Mouse (Mus musculus): ENCODE results near the gene Lim2. TPM values are rescaled to one million over a fixed set of nuclear protein-coding genes. Genes with fewer than 3 reads are reported as not detected.

Gene Lim2
- polyA plus RNA-seq, 1 experiment, result not detected

DNA sequence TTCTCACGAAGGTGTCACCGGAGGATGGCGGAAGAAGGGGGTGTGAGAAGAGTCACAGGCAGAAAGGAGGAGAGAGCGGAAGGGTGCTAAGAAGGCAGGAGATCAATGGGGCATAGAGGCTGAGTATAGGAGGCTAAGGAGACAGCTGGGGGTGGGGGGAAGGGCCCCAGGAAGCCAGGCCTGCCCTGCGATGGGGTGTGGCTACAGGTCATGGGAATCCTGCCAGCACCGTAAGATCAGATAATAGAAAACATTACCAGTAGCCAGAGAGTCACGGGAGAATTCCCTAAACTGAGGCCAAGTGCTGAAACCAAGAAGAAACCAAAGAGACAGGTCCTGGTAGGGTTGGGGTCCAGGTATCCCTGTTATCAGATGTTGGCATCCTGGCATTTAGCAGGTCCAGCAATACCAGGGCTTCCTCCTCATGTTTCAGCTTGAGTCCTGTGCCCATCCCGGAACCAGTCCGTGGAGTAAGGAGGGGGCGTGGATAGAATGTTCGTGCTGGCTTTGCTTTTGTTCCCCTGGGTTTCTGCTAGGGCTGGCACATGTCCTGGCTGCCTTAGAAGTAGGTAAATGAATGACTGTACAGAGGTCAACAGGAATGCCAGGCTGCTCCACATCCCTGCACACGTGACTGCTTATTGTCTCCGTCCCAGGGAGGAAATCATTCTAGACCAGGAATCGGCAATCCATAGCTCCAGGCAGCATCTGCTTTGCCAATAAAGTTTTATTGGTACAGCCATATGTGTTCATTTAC is 26.3 kb downstream of the Lim2 start:
- Histone ChIP-seq H3K27ac (ENCODE audit: insufficient read depth, low read depth, low read length) (peak overlapping the region; percentile 52), H3K4me3 (ENCODE audit: insufficient read depth, low read depth, low read length) (no peak overlapping the region), H3K4me1 (ENCODE audit: control insufficient read depth, insufficient read depth, low read length) (peaks cover 29% of the 10 kb centered on the region), H3K27me3 (replicated peaks; ENCODE audit: control insufficient read depth, insufficient read depth, low read length) (no peaks in the 10 kb centered on the region), H3K36me3 (ENCODE audit: control insufficient read depth, insufficient read depth, low read length) (peaks cover 1% of the 10 kb centered on the region; the same call in 1 of the 2 replicates)
- WGBS, result 34% methylated on average over 14 of the region's 14 CpGs
- DNase-seq, result peak; percentile 92
- TF ChIP-seq CTCF (conservative IDR thresholded peaks at IDR 0.05; ENCODE audit: insufficient read depth, insufficient read length, low read depth, low read length) (no peak), POLR2A (IDR thresholded peaks at IDR 0.05; ENCODE audit: low read depth, low read length) (no peak)

DNA sequence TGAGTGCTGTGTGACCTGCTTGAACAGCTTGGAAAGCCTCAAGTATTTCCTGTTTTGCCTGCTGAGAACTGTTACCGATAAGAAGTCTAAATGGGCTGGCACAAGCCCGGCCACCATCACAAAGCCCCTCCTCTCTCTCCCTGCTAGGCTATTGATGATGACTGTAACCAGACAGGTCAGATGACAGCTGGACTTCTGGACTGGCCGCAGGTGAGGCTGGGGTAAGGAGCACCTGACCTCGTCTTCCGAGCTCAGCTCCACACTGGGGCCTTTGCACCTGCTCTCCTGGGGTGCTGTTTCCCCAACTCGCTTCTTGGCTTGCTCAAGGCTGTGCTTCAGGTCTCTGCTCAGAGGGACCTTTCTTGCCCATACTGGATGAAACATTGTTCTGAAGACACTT is 26.9 kb downstream of the Lim2 start:
- peak; percentile 66 for DNase-seq
- Histone ChIP-seq H3K4me3 (ENCODE audit: insufficient read depth, low read depth, low read length) (no peak overlapping the region), H3K4me1 (ENCODE audit: control insufficient read depth, insufficient read depth, low read length) (peaks cover 27% of the 10 kb centered on the region), H3K27me3 (replicated peaks; ENCODE audit: control insufficient read depth, insufficient read depth, low read length) (no peaks in the 10 kb centered on the region), H3K27ac (ENCODE audit: insufficient read depth, low read depth, low read length) (peak overlapping the region; percentile 52), H3K36me3 (ENCODE audit: control insufficient read depth, insufficient read depth, low read length) (peaks cover 1% of the 10 kb centered on the region; the same call in 1 of the 2 replicates)
- 53% methylated on average over 6 of the region's 6 CpGs for WGBS
- TF ChIP-seq POLR2A (IDR thresholded peaks at IDR 0.05; ENCODE audit: low read depth, low read length) (no peak), CTCF (conservative IDR thresholded peaks at IDR 0.05; ENCODE audit: insufficient read depth, insufficient read length, low read depth, low read length) (no peak)

DNA sequence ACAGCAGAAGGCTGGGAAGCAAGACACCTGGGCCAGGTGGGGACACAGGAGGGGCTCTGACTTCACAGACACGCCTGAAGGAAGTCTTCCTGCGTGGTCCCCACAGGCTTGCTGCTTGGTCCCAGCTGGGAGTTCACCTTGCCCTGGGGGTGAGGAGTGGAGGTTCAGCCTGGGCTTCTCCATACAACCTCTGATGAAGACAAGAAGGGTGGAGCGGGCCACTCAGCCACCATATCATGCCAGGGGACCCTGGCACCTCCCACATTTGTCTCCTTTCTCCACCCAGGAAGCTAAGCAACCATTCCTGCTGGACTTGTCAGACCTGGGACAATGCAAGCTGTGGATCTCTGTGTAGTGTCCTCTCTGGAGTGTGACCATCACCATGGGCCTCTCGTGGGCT is 35.4 kb downstream of the Lim2 start, which contains the start of gene Vsig10l:
TSS of gene Vsig10l (plus strand) at position 301 of the 400 bp plus-strand sequence.
- Histone ChIP-seq H3K27ac (ENCODE audit: insufficient read depth, low read depth, low read length) (no peak within 1 kb of the TSS), H3K4me1 (ENCODE audit: control insufficient read depth, insufficient read depth, low read length) (no peaks in the 10 kb centered on the region), H3K4me3 (ENCODE audit: insufficient read depth, low read depth, low read length) (no peak within 1 kb of the TSS), H3K36me3 (ENCODE audit: control insufficient read depth, insufficient read depth, low read length) (no peaks in the 10 kb centered on the region), H3K27me3 (replicated peaks; ENCODE audit: control insufficient read depth, insufficient read depth, low read length) (no peaks in the 10 kb centered on the region)
- DNase-seq, result no peak
- TF ChIP-seq CTCF (conservative IDR thresholded peaks at IDR 0.05; ENCODE audit: insufficient read depth, insufficient read length, low read depth, low read length) (no peak), POLR2A (IDR thresholded peaks at IDR 0.05; ENCODE audit: low read depth, low read length) (no peak)
- WGBS, result 77% methylated on average over 4 of the region's 4 CpGs

DNA sequence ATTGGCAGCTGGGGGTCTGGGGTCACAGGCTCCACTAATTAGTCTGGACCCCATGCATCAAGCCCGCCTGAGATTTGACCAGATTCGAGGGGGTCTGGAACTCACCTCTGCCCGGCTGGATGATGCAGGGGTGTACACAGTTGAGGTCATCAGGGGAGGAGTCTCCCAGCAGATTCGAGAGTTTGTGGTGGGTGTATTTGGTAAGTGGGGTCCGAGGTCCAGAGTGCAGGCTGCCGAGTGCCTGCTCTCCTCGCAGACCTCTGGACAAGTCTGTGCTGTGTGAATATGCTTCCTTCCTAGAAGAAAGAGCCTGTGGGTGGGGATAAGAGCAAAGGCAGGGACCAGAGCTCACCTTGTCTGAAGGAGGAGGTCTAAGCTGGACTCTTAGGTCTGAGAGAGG is 36.5 kb downstream of the Lim2 start:
- WGBS, result 77% methylated on average over 7 of the region's 7 CpGs

DNA sequence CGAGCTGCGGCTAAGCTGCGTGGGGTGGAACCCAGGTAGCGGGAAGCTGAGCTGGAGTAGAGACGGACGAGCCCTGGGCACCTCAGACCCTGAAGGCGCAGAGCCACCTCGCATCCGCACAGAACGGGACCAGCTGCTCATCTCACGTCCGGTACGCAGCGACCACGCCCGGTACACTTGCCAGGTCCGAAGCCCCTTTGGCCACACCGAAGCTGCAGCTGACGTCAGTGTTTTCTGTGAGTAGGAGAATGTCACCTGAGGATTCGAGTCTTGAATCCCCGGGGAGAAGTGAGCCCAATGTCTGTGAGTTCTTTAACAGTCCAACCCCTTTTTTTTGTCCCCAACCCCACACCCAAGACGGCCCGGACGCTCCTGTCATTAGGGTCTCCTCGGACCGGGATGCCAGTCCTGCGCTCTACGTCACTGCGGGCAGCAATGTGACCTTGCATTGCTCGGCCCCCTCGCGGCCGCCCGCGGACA is 37.4 kb downstream of the Lim2 start:
- no peaks in the 10 kb centered on the region for H3K27me3 ChIP-seq (replicated peaks; ENCODE audit: control insufficient read depth, insufficient read depth, low read length)
- no peaks in the 10 kb centered on the region for H3K4me1 ChIP-seq (ENCODE audit: control insufficient read depth, insufficient read depth, low read length)
- DNase-seq, result no peak
- WGBS, result 13% methylated on average over 35 of the region's 35 CpGs
- H3K4me3 ChIP-seq (ENCODE audit: insufficient read depth, low read depth, low read length), result peak overlapping the region; percentile 62
- no peaks in the 10 kb centered on the region for H3K36me3 ChIP-seq (ENCODE audit: control insufficient read depth, insufficient read depth, low read length)
- H3K27ac ChIP-seq (ENCODE audit: insufficient read depth, low read depth, low read length), result no peak overlapping the region
- TF ChIP-seq POLR2A (IDR thresholded peaks at IDR 0.05; ENCODE audit: low read depth, low read length), result no peak
- TF ChIP-seq CTCF (conservative IDR thresholded peaks at IDR 0.05; ENCODE audit: insufficient read depth, insufficient read length, low read depth, low read length), result no peak

More for the DNA sequence above, 36.5 kb downstream of the Lim2 start:
- H3K4me3 ChIP-seq (ENCODE audit: insufficient read depth, low read depth, low read length), result no peak overlapping the region
- DNase-seq, result peak; percentile 38
- no peaks in the 10 kb centered on the region for H3K36me3 ChIP-seq (ENCODE audit: control insufficient read depth, insufficient read depth, low read length)
- no peaks in the 10 kb centered on the region for H3K27me3 ChIP-seq (replicated peaks; ENCODE audit: control insufficient read depth, insufficient read depth, low read length)
- no peak for TF ChIP-seq CTCF (conservative IDR thresholded peaks at IDR 0.05; ENCODE audit: insufficient read depth, insufficient read length, low read depth, low read length)
- TF ChIP-seq POLR2A (IDR thresholded peaks at IDR 0.05; ENCODE audit: low read depth, low read length), result no peak
- H3K27ac ChIP-seq (ENCODE audit: insufficient read depth, low read depth, low read length), result no peak overlapping the region
- no peaks in the 10 kb centered on the region for H3K4me1 ChIP-seq (ENCODE audit: control insufficient read depth, insufficient read depth, low read length)

DNA sequence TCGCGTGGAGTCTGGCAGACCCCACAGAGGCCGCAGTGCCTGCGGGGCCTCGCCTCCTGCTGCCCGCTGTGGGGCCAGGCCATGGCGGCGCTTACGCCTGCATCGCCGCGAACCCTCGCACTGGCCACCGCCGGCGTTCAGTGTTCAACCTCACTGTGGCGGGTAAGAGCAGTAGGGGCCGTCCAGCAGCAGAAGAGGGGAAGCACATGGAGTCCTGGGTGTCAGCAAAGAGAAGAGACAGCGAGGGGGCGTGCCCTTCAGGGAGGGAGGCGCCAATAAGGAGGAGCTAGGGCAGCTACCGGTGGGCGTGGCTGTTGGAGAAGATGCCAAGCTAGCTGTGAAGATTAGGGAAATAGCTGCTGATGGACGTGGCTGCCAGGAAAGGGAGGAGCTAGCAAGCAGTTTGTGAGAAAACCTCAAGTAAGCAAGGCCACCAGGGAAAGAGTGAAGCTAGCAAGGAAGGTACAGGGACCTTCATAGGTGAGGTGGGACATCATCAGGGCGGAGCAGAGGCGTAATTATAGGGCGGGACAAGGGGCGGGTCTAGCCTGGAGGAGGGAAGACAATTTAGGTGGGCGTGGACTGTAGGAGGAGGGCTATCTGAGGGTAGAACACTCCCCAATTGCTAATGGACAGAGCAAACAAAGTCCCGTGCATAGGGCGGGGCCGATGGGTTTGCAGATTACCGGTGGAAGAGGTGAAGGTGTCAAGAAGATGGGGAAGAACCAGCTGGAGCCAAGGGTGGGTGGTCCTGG is 38.1 kb downstream of the Lim2 start:
- no peaks in the 10 kb centered on the region for H3K4me1 ChIP-seq (ENCODE audit: control insufficient read depth, insufficient read depth, low read length)
- 3% methylated on average over 33 of the region's 33 CpGs for WGBS
- no peaks in the 10 kb centered on the region for H3K27me3 ChIP-seq (replicated peaks; ENCODE audit: control insufficient read depth, insufficient read depth, low read length)
- peak overlapping the region; percentile 2; the same call in 1 of the 2 replicates for H3K27ac ChIP-seq (ENCODE audit: insufficient read depth, low read depth, low read length)
- no peaks in the 10 kb centered on the region for H3K36me3 ChIP-seq (ENCODE audit: control insufficient read depth, insufficient read depth, low read length)
- DNase-seq, result peak; percentile 96
- peak overlapping the region; percentile 62 for H3K4me3 ChIP-seq (ENCODE audit: insufficient read depth, low read depth, low read length)
- TF ChIP-seq CTCF (conservative IDR thresholded peaks at IDR 0.05; ENCODE audit: insufficient read depth, insufficient read length, low read depth, low read length) (no peak), POLR2A (IDR thresholded peaks at IDR 0.05; ENCODE audit: low read depth, low read length) (no peak)

Measured in kidney, adult 2 months (tissue).